Comparison of ENCODE assay signal across 10 mouse cellular contexts in genomic region chr8:121424600-121424999, GRCm38 (mm10).
A peak's percentile ranks its signal among the peaks of the same experiment; 100 is the strongest.
DNase-seq lines count a peak whose midpoint lies in the region; ATAC-seq and TF ChIP-seq lines count a peak whose summit lies in the region.
"Had no signal": no experiment of that assay in that cellular context is flagged by ENCODE, and none has a peak within 500 bp of the region (broad histone marks: within the 10 kb centered on the region; RNA-seq: fewer than 3 reads in every experiment).

No protein-coding gene starts in this region.

- H3K27me3 ChIP-seq in hindbrain, postnatal 0 days (ENCODE audit: insufficient read depth, low read length): no peaks in the 10 kb centered on the region
- no peaks in the 10 kb centered on the region for H3K27me3 ChIP-seq in hindbrain, embryonic 10.5 days (ENCODE audit: insufficient read depth, poor library complexity, severe bottlenecking)
- no peaks in the 10 kb centered on the region for H3K27me3 ChIP-seq in midbrain, postnatal 0 days (ENCODE audit: insufficient read depth, low read length)
- no peaks in the 10 kb centered on the region for H3K27me3 ChIP-seq in midbrain, embryonic 10.5 days (ENCODE audit: low read depth, poor library complexity, severe bottlenecking)
- no peaks in the 10 kb centered on the region for H3K27me3 ChIP-seq in stomach, postnatal 0 days (ENCODE audit: control insufficient read depth, insufficient read depth, low read length)
- H3K27me3 ChIP-seq: embryonic facial prominence, embryonic 13.5 days had no signal

- in situ Hi-C loops in ES-E14 (cut with MboI; ENCODE audit: low sequenced_read_pairs in 2 of 2, unreplicated experiment in 2 of 2): no loop called here

- H3K4me1 ChIP-seq in hindbrain, postnatal 0 days (ENCODE audit: insufficient read depth, low read length): no peaks in the 10 kb centered on the region
- peaks cover 4% of the 10 kb centered on the region; the same call in 1 of the 2 replicates for H3K4me1 ChIP-seq in hindbrain, embryonic 10.5 days (replicated peaks)
- H3K4me1 ChIP-seq in midbrain, postnatal 0 days (ENCODE audit: insufficient read depth, low read length): no peaks in the 10 kb centered on the region
- no peaks in the 10 kb centered on the region for H3K4me1 ChIP-seq in midbrain, embryonic 10.5 days
- no peaks in the 10 kb centered on the region for H3K4me1 ChIP-seq in ES-E14 (ENCODE audit: control insufficient read depth in 2 of 2, insufficient read depth in 2 of 2, low read length in 2 of 2, poor library complexity in 1 of 2)
- H3K4me1 ChIP-seq in stomach, postnatal 0 days (replicated peaks; ENCODE audit: control insufficient read depth, insufficient read depth): no peaks in the 10 kb centered on the region

- H3K36me3 ChIP-seq in hindbrain, postnatal 0 days (ENCODE audit: insufficient read depth, low read length): no peaks in the 10 kb centered on the region
- no peaks in the 10 kb centered on the region for H3K36me3 ChIP-seq in hindbrain, embryonic 10.5 days
- no peaks in the 10 kb centered on the region for H3K36me3 ChIP-seq in midbrain, postnatal 0 days (ENCODE audit: insufficient read depth, low read length)
- no peaks in the 10 kb centered on the region for H3K36me3 ChIP-seq in midbrain, embryonic 10.5 days
- H3K36me3 ChIP-seq in ES-E14 (ENCODE audit: control insufficient read depth, insufficient read depth, low read length, poor library complexity, severe bottlenecking): no peaks in the 10 kb centered on the region
- no peaks in the 10 kb centered on the region for H3K36me3 ChIP-seq in stomach, postnatal 0 days (ENCODE audit: control insufficient read depth, insufficient read depth, low read length)
- H3K36me3 ChIP-seq: embryonic facial prominence, embryonic 13.5 days had no signal

- H3K4me3 ChIP-seq in hindbrain, postnatal 0 days (ENCODE audit: low read length): no peak overlapping the region
- no peak overlapping the region for H3K4me3 ChIP-seq in hindbrain, embryonic 10.5 days
- no peak overlapping the region for H3K4me3 ChIP-seq in midbrain, postnatal 0 days (ENCODE audit: low read depth, low read length)
- no peak overlapping the region for H3K4me3 ChIP-seq in midbrain, embryonic 10.5 days
- no peak overlapping the region for H3K4me3 ChIP-seq in ES-E14 (ENCODE audit: insufficient read depth in 1 of 2, low read depth in 1 of 2, low read length in 2 of 2, poor library complexity in 1 of 2, severe bottlenecking in 1 of 2)
- no peak overlapping the region for H3K4me3 ChIP-seq in stomach, postnatal 0 days (ENCODE audit: low read depth, low read length)
- H3K4me3 ChIP-seq: embryonic facial prominence, embryonic 13.5 days had no signal

- no peaks in the 10 kb centered on the region for H3K9me3 ChIP-seq in hindbrain, postnatal 0 days (ENCODE audit: low read length)
- no peaks in the 10 kb centered on the region; the same call in 1 of the 2 replicates for H3K9me3 ChIP-seq in hindbrain, embryonic 10.5 days
- no peaks in the 10 kb centered on the region for H3K9me3 ChIP-seq in midbrain, postnatal 0 days (ENCODE audit: low read length)
- H3K9me3 ChIP-seq in midbrain, embryonic 10.5 days (replicated peaks): no peaks in the 10 kb centered on the region; the same call in 1 of the 2 replicates
- no peaks in the 10 kb centered on the region for H3K9me3 ChIP-seq in ES-E14 (ENCODE audit: control insufficient read depth, insufficient read depth, low read depth, low read length)
- no peaks in the 10 kb centered on the region for H3K9me3 ChIP-seq in stomach, postnatal 0 days (ENCODE audit: control insufficient read depth, low read length)

- DNase-seq in hindbrain, postnatal 0 days (ENCODE audit: low spot score): no peak
- no peak for DNase-seq in hindbrain, embryonic 10.5 days (ENCODE audit: low spot score)
- DNase-seq in midbrain, postnatal 0 days (ENCODE audit: low spot score): no peak
- no peak for DNase-seq in midbrain, embryonic 10.5 days (ENCODE audit: low spot score)
- DNase-seq in ES-E14 (ENCODE audit: low read depth, low spot score): no peak
- DNase-seq in stomach, postnatal 0 days (ENCODE audit: low spot score): no peak
- DNase-seq in neural tube, embryonic 10.5 days (ENCODE audit: extremely low spot score, low spot score): no peak
- DNase-seq: cerebellum, adult 11-12 months had no signal

- 89% methylated on average over 14 of the region's 14 CpGs for WGBS in hindbrain, postnatal 0 days
- 87% methylated on average over 14 of the region's 14 CpGs for WGBS in hindbrain, embryonic 10.5 days
- 86% methylated on average over 14 of the region's 14 CpGs for WGBS in midbrain, postnatal 0 days
- 90% methylated on average over 14 of the region's 14 CpGs for WGBS in midbrain, embryonic 10.5 days
- 81% methylated on average over 14 of the region's 14 CpGs for whole genome bisulfite sequencing in stomach, postnatal 0 days

- H3K4me2 ChIP-seq in hindbrain, postnatal 0 days (ENCODE audit: low read depth, low read length): no peak overlapping the region
- no peak overlapping the region for H3K4me2 ChIP-seq in midbrain, postnatal 0 days (ENCODE audit: low read depth, low read length, poor library complexity, severe bottlenecking)
- no peak overlapping the region for H3K4me2 ChIP-seq in stomach, postnatal 0 days (replicated peaks; ENCODE audit: low read depth)
- H3K4me2 ChIP-seq: embryonic facial prominence, embryonic 13.5 days had no signal

- no peak for TF ChIP-seq EP300 in stomach, postnatal 0 days (optimal IDR thresholded peaks at IDR 0.05)

- H3K27ac ChIP-seq in hindbrain, postnatal 0 days: no peak overlapping the region
- no peak overlapping the region for H3K27ac ChIP-seq in hindbrain, embryonic 10.5 days
- H3K27ac ChIP-seq in midbrain, postnatal 0 days (ENCODE audit: low read depth, low read length): no peak overlapping the region
- no peak overlapping the region for H3K27ac ChIP-seq in midbrain, embryonic 10.5 days (replicated peaks)
- H3K27ac ChIP-seq in ES-E14 (ENCODE audit: insufficient read depth, low read depth, low read length, poor library complexity, severe bottlenecking): no peak overlapping the region
- H3K27ac ChIP-seq in stomach, postnatal 0 days (replicated peaks): no peak overlapping the region
- H3K27ac ChIP-seq: embryonic facial prominence, embryonic 13.5 days had no signal

- H3K9ac ChIP-seq in hindbrain, postnatal 0 days (replicated peaks; ENCODE audit: low read length): no peak overlapping the region
- H3K9ac ChIP-seq in midbrain, postnatal 0 days (replicated peaks; ENCODE audit: low read length, poor library complexity, severe bottlenecking): no peak overlapping the region
- H3K9ac ChIP-seq in ES-E14 (ENCODE audit: insufficient read depth, low read depth, low read length, poor library complexity, severe bottlenecking): no peak overlapping the region
- no peak overlapping the region for H3K9ac ChIP-seq in stomach, postnatal 0 days (ENCODE audit: low read length)
- H3K9ac ChIP-seq: embryonic facial prominence, embryonic 13.5 days had no signal

- peak; percentile 52 for TF ChIP-seq CTCF in hindbrain, postnatal 0 days (IDR thresholded peaks at IDR 0.05; ENCODE audit: low read depth)
- peak; percentile 56 for TF ChIP-seq CTCF in midbrain, postnatal 0 days (IDR thresholded peaks at IDR 0.05)
- TF ChIP-seq CTCF in stomach, postnatal 0 days (IDR thresholded peaks at IDR 0.05; ENCODE audit: low read depth): peak; percentile 59

- no peak for ATAC-seq in hindbrain, postnatal 0 days
- ATAC-seq in midbrain, postnatal 0 days (ENCODE audit: low FRiP score): no peak
- ATAC-seq in stomach, postnatal 0 days (ENCODE audit: low FRiP score, low TSS enrichment): no peak
- ATAC-seq: midbrain, embryonic 16.5 days had no signal

TF ChIP-seq in ES-E14, 5 proteins besides CTCF, POLR2A, EP300 and RAD21:
- no peak for TF ChIP-seq ZNF384 (IDR thresholded peaks at IDR 0.05; ENCODE audit: low read depth, low read length)
- TF ChIP-seq CHD2 (IDR thresholded peaks at IDR 0.05; ENCODE audit: low read depth, low read length): no peak
- TF ChIP-seq HCFC1 (IDR thresholded peaks at IDR 0.05; ENCODE audit: borderline replicate concordance, insufficient read depth, low read length): no peak
- 0 out of 2 replicates have a peak, but pooled peaks have one; percentile 20 for TF ChIP-seq ZC3H11A (IDR thresholded peaks at IDR 0.05; ENCODE audit: borderline replicate concordance, low read depth, low read length)
- no peak for TF ChIP-seq MAFK (IDR thresholded peaks at IDR 0.05; ENCODE audit: insufficient read depth, low read depth, low read length)
